Mouse (Mus musculus): Measurements from ENCODE around the gene Hist1h2bk. TPM values are rescaled to one million over a fixed set of nuclear protein-coding genes. Genes with fewer than 3 reads are reported as not detected.

Hist1h2bk gene
- polyA plus RNA-seq, 1 experiment: 3.1 TPM

- H3K4me3 ChIP-seq (replicated peaks; ENCODE audit: extremely low read depth, low read depth, low read length): no peak overlapping the region
- H3K4me1 ChIP-seq (ENCODE audit: control insufficient read depth, insufficient read depth, low read length): no peaks in the 10 kb centered on the region
- 80% methylated on average over 3 of the region's 3 CpGs for WGBS
- DNase-seq: no peak
- TF ChIP-seq POLR2A (IDR thresholded peaks at IDR 0.05; ENCODE audit: borderline replicate concordance, extremely low read depth, low read depth, low read length): no peak
- TF ChIP-seq CTCF (IDR thresholded peaks at IDR 0.05; ENCODE audit: insufficient read depth, low read length): no peak
Measured at GRCm38 (mm10) chr13:22008707-22009106, 27.0 kb upstream of the Hist1h2bk start.

DNA sequence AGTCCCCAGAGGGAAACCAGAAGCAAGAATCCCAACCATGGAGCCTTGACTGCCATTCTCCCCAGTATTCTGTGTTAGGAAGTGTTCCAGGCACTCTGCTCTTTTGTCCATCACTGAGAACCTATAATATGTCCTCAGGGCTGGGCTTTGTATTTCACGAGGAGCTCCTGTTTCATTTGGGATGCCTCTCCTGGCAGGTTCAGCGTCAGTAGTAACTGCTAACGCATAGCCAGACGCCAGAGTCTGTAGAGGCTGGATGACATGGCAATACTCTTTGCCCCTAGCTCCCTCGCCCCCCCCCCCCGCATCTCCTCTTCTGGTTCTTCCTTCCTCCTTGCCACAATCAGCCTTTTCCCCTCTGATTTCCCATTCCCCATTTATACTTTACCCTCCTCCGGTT, 26.0 kb upstream of the Hist1h2bk start, which contains the start of gene Prss16:
Gene Prss16 (minus strand): TSS at position 101 of the 400 bp plus-strand sequence.
- H3K4me1 ChIP-seq (ENCODE audit: control insufficient read depth, insufficient read depth, low read length): peaks cover 4% of the 10 kb centered on the region
- no peak within 1 kb of the TSS for H3K4me3 ChIP-seq (replicated peaks; ENCODE audit: extremely low read depth, low read depth, low read length)
- 39% methylated on average over 7 of the region's 7 CpGs for whole genome bisulfite sequencing
- TF ChIP-seq POLR2A (IDR thresholded peaks at IDR 0.05; ENCODE audit: borderline replicate concordance, extremely low read depth, low read depth, low read length) (no peak), CTCF (IDR thresholded peaks at IDR 0.05; ENCODE audit: insufficient read depth, low read length) (no peak)
- no peak for DNase-seq

DNA sequence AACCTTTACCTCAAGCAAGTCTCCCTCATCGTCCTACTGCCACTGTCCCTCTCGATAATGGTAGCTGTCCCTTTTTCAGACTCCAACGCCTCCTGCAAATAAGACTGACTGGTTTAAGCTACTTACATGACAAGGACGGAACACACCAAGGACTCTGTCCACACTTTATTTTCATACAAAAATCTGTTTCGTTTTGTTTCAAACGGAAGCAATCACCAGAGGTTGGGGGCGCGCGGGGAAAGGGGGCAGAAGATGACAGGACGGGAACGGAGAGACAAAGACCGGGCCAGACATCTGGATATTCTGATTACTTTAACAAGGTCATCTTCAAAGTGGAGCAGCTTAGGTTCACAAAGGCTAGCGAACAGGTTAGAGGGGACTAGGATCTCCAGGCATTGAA, 22.0 kb upstream of the Hist1h2bk start:
- no peak for DNase-seq
- H3K4me3 ChIP-seq (replicated peaks; ENCODE audit: extremely low read depth, low read depth, low read length): no peak overlapping the region
- 15% methylated on average over 13 of the region's 13 CpGs for WGBS
- H3K4me1 ChIP-seq (ENCODE audit: control insufficient read depth, insufficient read depth, low read length): peaks cover 4% of the 10 kb centered on the region
- no peak for TF ChIP-seq CTCF (IDR thresholded peaks at IDR 0.05; ENCODE audit: insufficient read depth, low read length)

DNA sequence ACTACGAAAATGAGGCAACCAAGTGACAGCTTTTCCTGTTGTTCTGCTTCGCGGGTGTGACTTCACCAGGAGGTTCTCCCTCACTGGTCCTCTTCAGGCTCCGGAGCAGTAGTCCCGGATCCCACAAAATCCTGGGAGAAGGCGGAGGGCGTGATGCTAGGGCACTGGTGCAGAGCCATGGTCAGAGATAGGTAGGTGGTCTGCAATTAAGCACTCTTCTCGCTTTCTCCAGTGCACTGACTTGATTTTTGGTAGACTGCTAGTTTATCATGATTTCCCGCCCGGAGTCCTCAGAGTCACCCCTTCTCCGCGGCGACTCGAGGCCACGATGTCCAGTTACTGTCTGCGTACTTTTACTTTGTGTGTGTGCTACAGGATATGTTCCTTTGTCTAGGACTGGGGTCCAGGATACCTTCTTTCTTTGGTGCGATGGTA, 21.2 kb upstream of the Hist1h2bk start:
- no peak for TF ChIP-seq POLR2A (IDR thresholded peaks at IDR 0.05; ENCODE audit: borderline replicate concordance, extremely low read depth, low read depth, low read length)
- no peak for TF ChIP-seq CTCF (IDR thresholded peaks at IDR 0.05; ENCODE audit: insufficient read depth, low read length)
- Histone ChIP-seq H3K4me3 (replicated peaks; ENCODE audit: extremely low read depth, low read depth, low read length) (peak overlapping the region; percentile 27), H3K4me1 (ENCODE audit: control insufficient read depth, insufficient read depth, low read length) (peaks cover 4% of the 10 kb centered on the region)
- DNase-seq: no peak
- WGBS: 5% methylated on average over 17 of the region's 17 CpGs

DNA sequence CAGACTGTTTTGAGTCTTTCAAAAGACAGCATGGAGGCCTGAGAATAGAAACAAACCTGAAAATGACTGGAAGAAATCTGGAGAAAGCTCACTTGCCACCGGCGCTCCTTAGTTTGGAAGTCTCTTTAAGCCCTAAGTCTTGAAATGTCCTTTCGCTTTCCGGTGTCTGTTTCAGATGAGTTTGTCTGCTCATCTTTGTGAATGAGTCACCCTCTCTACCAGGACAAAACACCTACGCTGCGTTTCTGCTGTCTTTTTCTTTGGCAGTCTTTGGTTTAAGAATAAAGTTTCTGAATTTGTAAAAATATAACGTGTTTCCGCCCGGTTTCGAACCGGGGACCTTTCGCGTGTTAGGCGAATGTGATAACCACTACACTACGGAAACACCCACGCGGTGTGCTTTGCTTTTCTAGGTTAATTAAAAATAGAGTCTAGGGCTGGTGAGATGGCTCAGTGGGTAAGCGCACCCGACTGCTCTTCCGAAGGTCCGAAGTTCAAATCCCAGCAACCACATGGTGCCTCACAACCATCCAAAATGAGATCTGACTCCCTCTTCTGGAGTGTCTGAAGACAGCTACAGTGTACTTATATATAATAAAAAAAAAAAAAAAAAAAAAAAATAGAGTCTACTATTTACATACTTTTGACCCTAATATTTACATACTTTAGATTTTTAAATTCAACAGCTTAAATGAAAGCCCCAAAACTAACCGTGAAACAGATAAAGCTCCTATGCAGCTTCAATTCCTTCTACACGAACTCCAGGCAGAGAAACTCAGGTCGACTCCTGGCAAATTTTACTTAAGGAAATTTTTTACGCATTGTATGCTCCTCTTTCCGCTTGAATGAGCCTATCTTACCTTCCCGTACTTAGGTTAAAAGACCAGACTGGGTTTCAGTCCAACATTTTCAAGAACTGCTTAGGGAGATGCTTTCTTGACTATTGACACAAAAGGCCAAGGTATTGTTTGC, 19.9 kb upstream of the Hist1h2bk start:
- 17% methylated on average over 27 of the region's 27 CpGs for WGBS
- TF ChIP-seq CTCF (IDR thresholded peaks at IDR 0.05; ENCODE audit: insufficient read depth, low read length) (no peak), POLR2A (IDR thresholded peaks at IDR 0.05; ENCODE audit: borderline replicate concordance, extremely low read depth, low read depth, low read length) (no peak)
- peaks cover 4% of the 10 kb centered on the region for H3K4me1 ChIP-seq (ENCODE audit: control insufficient read depth, insufficient read depth, low read length)
- DNase-seq: peak; percentile 52
- no peak overlapping the region for H3K4me3 ChIP-seq (replicated peaks; ENCODE audit: extremely low read depth, low read depth, low read length)

GRCm38 (mm10) chr13:22019934-22020835, 15.5 kb upstream of the Hist1h2bk start:
- no peak for TF ChIP-seq CTCF (IDR thresholded peaks at IDR 0.05; ENCODE audit: insufficient read depth, low read length)
- no peak for TF ChIP-seq POLR2A (IDR thresholded peaks at IDR 0.05; ENCODE audit: borderline replicate concordance, extremely low read depth, low read depth, low read length)
- Histone ChIP-seq H3K4me3 (replicated peaks; ENCODE audit: extremely low read depth, low read depth, low read length) (peak overlapping the region; percentile 63), H3K4me1 (ENCODE audit: control insufficient read depth, insufficient read depth, low read length) (no peaks in the 10 kb centered on the region)
- no peak for DNase-seq
- 5% methylated on average over 44 of the region's 44 CpGs for WGBS

GRCm38 (mm10) chr13:22020901-22021339, 14.8 kb upstream of the Hist1h2bk start:
- TF ChIP-seq POLR2A (IDR thresholded peaks at IDR 0.05; ENCODE audit: borderline replicate concordance, extremely low read depth, low read depth, low read length) (no peak), CTCF (IDR thresholded peaks at IDR 0.05; ENCODE audit: insufficient read depth, low read length) (no peak)
- H3K4me3 ChIP-seq (replicated peaks; ENCODE audit: extremely low read depth, low read depth, low read length): peak overlapping the region; percentile 63
- H3K4me1 ChIP-seq (ENCODE audit: control insufficient read depth, insufficient read depth, low read length): no peaks in the 10 kb centered on the region
- 2% methylated on average over 8 of the region's 8 CpGs for WGBS
- peak; percentile 51 for DNase-seq

DNA sequence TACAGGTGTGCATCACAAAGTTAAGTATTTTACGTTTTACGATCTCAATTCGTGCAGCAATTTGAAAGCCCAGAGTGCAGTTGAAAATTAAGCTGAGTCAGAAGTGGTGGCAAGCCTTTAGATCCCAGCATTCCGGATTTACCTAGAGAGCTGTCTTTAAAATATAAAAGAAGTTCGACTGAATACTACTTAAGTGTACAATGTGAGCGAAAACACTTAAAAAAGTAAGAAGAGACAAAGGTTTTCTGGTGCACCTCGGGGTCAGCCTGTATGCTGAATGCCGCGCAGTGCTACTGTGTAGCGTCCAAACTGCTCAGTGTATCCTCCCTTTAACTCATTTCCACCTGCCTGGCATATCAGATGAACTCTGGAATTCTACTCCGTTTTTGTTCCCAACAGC, 14.1 kb upstream of the Hist1h2bk start:
- WGBS: 1% methylated on average over 11 of the region's 11 CpGs
- no peak for DNase-seq

GRCm38 (mm10) chr13:22022241-22022640, 13.4 kb upstream of the Hist1h2bk start:
- WGBS: 2% methylated on average over 9 of the region's 9 CpGs
- DNase-seq: peak; percentile 62
- TF ChIP-seq CTCF (IDR thresholded peaks at IDR 0.05; ENCODE audit: insufficient read depth, low read length): no peak
- no peak for TF ChIP-seq POLR2A (IDR thresholded peaks at IDR 0.05; ENCODE audit: borderline replicate concordance, extremely low read depth, low read depth, low read length)
- Histone ChIP-seq H3K4me3 (replicated peaks; ENCODE audit: extremely low read depth, low read depth, low read length) (peak overlapping the region; percentile 49), H3K4me1 (ENCODE audit: control insufficient read depth, insufficient read depth, low read length) (no peaks in the 10 kb centered on the region; the same call in 1 of the 2 replicates)

More for the DNA sequence above, 14.1 kb upstream of the Hist1h2bk start:
- Histone ChIP-seq H3K4me1 (ENCODE audit: control insufficient read depth, insufficient read depth, low read length) (no peaks in the 10 kb centered on the region; the same call in 1 of the 2 replicates), H3K4me3 (replicated peaks; ENCODE audit: extremely low read depth, low read depth, low read length) (peak overlapping the region; percentile 51)
- TF ChIP-seq CTCF (IDR thresholded peaks at IDR 0.05; ENCODE audit: insufficient read depth, low read length) (no peak), POLR2A (IDR thresholded peaks at IDR 0.05; ENCODE audit: borderline replicate concordance, extremely low read depth, low read depth, low read length) (no peak)
